Mouse (Mus musculus) neural tube, embryonic 10.5 days (tissue): ENCODE results near the gene Agpat2.

Experiments
- DNase-seq: peaks from one replicate; pipeline ENCODE4 v3.0.0-alpha.2; 2017; ENCODE audit warnings: low spot score; ENCODE audit errors: extremely low spot score

Agpat2 gene

GRCm38 (mm10) chr2:26596898-26597297 lies 7.3 kb downstream of the Agpat2 start:
- DNase-seq: no peak

GRCm38 (mm10) chr2:26595725-26596435 lies 8.3 kb downstream of the Agpat2 start:
- no peak for DNase-seq

GRCm38 (mm10) chr2:26594934-26595724 lies 9.1 kb downstream of the Agpat2 start:
- DNase-seq: no peak

GRCm38 (mm10) chr2:26594461-26594933 lies 9.7 kb downstream of the Agpat2 start:
- no peak for DNase-seq

- DNase-seq: no peak
Observed at GRCm38 (mm10) chr2:26594022-26594346, 10.2 kb downstream of the Agpat2 start.

- no peak for DNase-seq
Observed at GRCm38 (mm10) chr2:26593211-26594021, 10.8 kb downstream of the Agpat2 start.

- DNase-seq: no peak
Observed at GRCm38 (mm10) chr2:26591416-26591815, 12.8 kb downstream of the Agpat2 start.

- DNase-seq: no peak
Observed at GRCm38 (mm10) chr2:26590962-26591361, 13.3 kb downstream of the Agpat2 start.

GRCm38 (mm10) chr2:26590282-26590681 lies 13.9 kb downstream of the Agpat2 start:
- DNase-seq: no peak

- no peak for DNase-seq
Observed at GRCm38 (mm10) chr2:26589284-26589683, 14.9 kb downstream of the Agpat2 start.

GRCm38 (mm10) chr2:26588573-26588972 lies 15.6 kb downstream of the Agpat2 start:
- DNase-seq: no peak

GRCm38 (mm10) chr2:26587044-26587405 lies 17.2 kb downstream of the Agpat2 start:
- no peak for DNase-seq

GRCm38 (mm10) chr2:26586294-26587043 lies 17.7 kb downstream of the Agpat2 start, which contains the start of gene Gm20532:
TSS of gene Gm20532 (plus strand) at chr2:26586639.
- DNase-seq: peak; percentile 90

GRCm38 (mm10) chr2:26585713-26586112 lies 18.5 kb downstream of the Agpat2 start:
- no peak for DNase-seq

GRCm38 (mm10) chr2:26583640-26584039 lies 20.6 kb downstream of the Agpat2 start:
- DNase-seq: no peak

GRCm38 (mm10) chr2:26582741-26583140 lies 21.5 kb downstream of the Agpat2 start:
- DNase-seq: no peak

GRCm38 (mm10) chr2:26582203-26582602 lies 22.0 kb downstream of the Agpat2 start:
- no peak for DNase-seq

- no peak for DNase-seq
Observed at GRCm38 (mm10) chr2:26580751-26581150, 23.5 kb downstream of the Agpat2 start.

GRCm38 (mm10) chr2:26579714-26580113 lies 24.5 kb downstream of the Agpat2 start, which contains the start of gene Egfl7:
TSS of gene Egfl7 (plus strand) at chr2:26580014.
- no peak for DNase-seq

GRCm38 (mm10) chr2:26578369-26578768 lies 25.8 kb downstream of the Agpat2 start:
- no peak for DNase-seq

- DNase-seq: no peak
Observed at GRCm38 (mm10) chr2:26576462-26576861, 27.8 kb downstream of the Agpat2 start.
